Mouse (Mus musculus) bone marrow, adult 2 months (tissue): ENCODE results near the gene Mllt1.

Experiments used
- CTCF ChIP-seq: fragments of 200-500 bp; IDR thresholded peaks from 2 replicates; pipeline ENCODE4 v1.5.1; 2011; ENCODE audit warnings: low read length, control low read depth; ENCODE audit not compliant: control insufficient read depth, insufficient read depth
- POLR2A ChIP-seq: fragments of 200-500 bp; IDR thresholded peaks from 2 replicates; pipeline ENCODE4 v1.6.1; 2011; ENCODE audit warnings: low read depth, mild to moderate bottlenecking, control low read depth, low read length, borderline replicate concordance; ENCODE audit not compliant: control insufficient read depth

GRCm38 (mm10) chr17:56902698-56903097, 32.5 kb downstream of the Mllt1 start:
- TF ChIP-seq CTCF (no peak), POLR2A (no peak)
